Mouse (Mus musculus) neural tube, embryonic 15.5 days (tissue): ENCODE data around the gene Pkhd1. TPM values are rescaled to one million over a fixed set of nuclear protein-coding genes. Genes with fewer than 3 reads are reported as not detected.
"Not testable (repeated sequence)": the region's sequence is repeated elsewhere in the genome, so short reads cannot be mapped to it uniquely, and the experiment has no call there.

Experiments
- ATAC-seq: fragments of 200-750 bp; cut with Nextera tagmentation; 2 replicates; pipeline ENCODE4 v1.8.0; 2017; ENCODE audit warnings: mild to moderate bottlenecking, moderate TSS enrichment, moderate library complexity; ENCODE audit not compliant: low FRiP score
- H3K27ac ChIP-seq: fragments of 300-500 bp; sonication (generic); replicated peaks from 2 replicates; pipeline ENCODE4 v1.5.1; 2015; ENCODE audit warnings: mild to moderate bottlenecking, inconsistent platforms
- H3K27me3 ChIP-seq: fragments of 300-500 bp; sonication (generic); replicated peaks from 2 replicates; pipeline ENCODE4 v1.6.1; 2015; ENCODE audit warnings: inconsistent platforms
- H3K36me3 ChIP-seq: fragments of 300-500 bp; sonication (generic); 2 replicates; pipeline ENCODE4 v1.6.1; 2015; ENCODE audit warnings: inconsistent platforms
- H3K4me1 ChIP-seq: fragments of 300-500 bp; sonication (generic); 2 replicates; pipeline ENCODE4 v1.6.1; 2015; ENCODE audit warnings: inconsistent platforms
- H3K4me2 ChIP-seq: fragments of 300-500 bp; sonication (generic); 2 replicates; pipeline ENCODE4 v1.6.1; 2015; ENCODE audit warnings: inconsistent platforms, mild to moderate bottlenecking, moderate library complexity
- H3K4me3 ChIP-seq: fragments of 300-500 bp; sonication (generic); replicated peaks from 2 replicates; pipeline ENCODE4 v1.5.1; 2015; ENCODE audit warnings: mild to moderate bottlenecking, inconsistent platforms
- H3K9ac ChIP-seq: fragments of 300-500 bp; sonication (generic); replicated peaks from 2 replicates; pipeline ENCODE4 v1.6.1; 2015; ENCODE audit warnings: mild to moderate bottlenecking, inconsistent platforms
- H3K9me3 ChIP-seq: fragments of 300-500 bp; sonication (generic); replicated peaks from 2 replicates; pipeline ENCODE4 v1.6.1; 2016; ENCODE audit warnings: inconsistent platforms
- WGBS: fragments of 180-500 bp; shearing (Covaris S2); methylation state at CpG from one replicate; pipeline ENCODE4 v1.1.7; 2015; ENCODE audit warnings: mixed read lengths; 5-methylcytosine and 5-hydroxymethylcytosine counted together
- polyA plus RNA-seq: library from polyadenylated mRNA; unstranded; fragments of >200 nt; fragmentation: Nextera tagmentation; extraction: Ambion mirVana; gene quantifications from 2 replicates; pipeline ENCODE4 v1.2.1, GENCODE M21; 2015

The Pkhd1 gene
- polyA plus RNA-seq, 1 experiment from 2014 or later, result 0.03 TPM

GRCm38 (mm10) chr1:20216681-20217080, 401.2 kb downstream of the Pkhd1 start:
- ATAC-seq, result no peak
- Histone ChIP-seq H3K9ac (no peak overlapping the region), H3K4me1 (no peaks in the 10 kb centered on the region), H3K27ac (no peak overlapping the region), H3K4me2 (no peak overlapping the region), H3K9me3 (no peaks in the 10 kb centered on the region), H3K27me3 (no peaks in the 10 kb centered on the region), H3K36me3 (no peaks in the 10 kb centered on the region), H3K4me3 (no peak overlapping the region)
- WGBS, result 65% methylated on average over 1 of the region's 1 CpGs

DNA sequence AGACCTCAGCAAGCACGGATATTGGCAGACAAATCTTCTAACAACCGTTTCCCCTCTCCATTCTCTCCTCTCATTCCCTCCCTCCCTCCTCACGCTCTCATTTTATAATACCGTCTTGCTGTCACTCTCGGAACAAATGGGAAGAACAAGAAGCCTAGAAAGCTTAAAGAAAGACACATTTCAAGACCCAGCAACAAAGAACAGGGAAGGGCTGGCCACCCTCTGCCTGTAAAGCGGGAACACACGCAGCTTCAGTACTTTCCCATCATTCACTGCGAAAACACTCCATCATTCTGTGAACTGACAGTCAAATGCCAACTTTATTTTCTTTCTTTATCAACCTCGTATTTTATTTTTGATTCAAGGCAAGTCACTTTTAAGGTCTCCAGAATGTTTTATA, 427.4 kb downstream of the Pkhd1 start:
- no peaks in the 10 kb centered on the region for H3K9me3 ChIP-seq
- no peaks in the 10 kb centered on the region for H3K36me3 ChIP-seq
- no peak overlapping the region for H3K4me3 ChIP-seq
- no peaks in the 10 kb centered on the region for H3K27me3 ChIP-seq
- H3K4me2 ChIP-seq, result peak overlapping the region; percentile 15; the same call in 1 of the 2 replicates
- 10% methylated on average over 9 of the region's 9 CpGs for WGBS
- no peak for ATAC-seq
- H3K9ac ChIP-seq, result no peak overlapping the region
- H3K4me1 ChIP-seq, result no peaks in the 10 kb centered on the region
- H3K27ac ChIP-seq, result no peak overlapping the region

- no peaks in the 10 kb centered on the region for H3K36me3 ChIP-seq
- no peak overlapping the region for H3K27ac ChIP-seq
- no peak for ATAC-seq
- no peak overlapping the region; the same call in 1 of the 2 replicates for H3K4me2 ChIP-seq
- no peak overlapping the region for H3K4me3 ChIP-seq
- H3K4me1 ChIP-seq, result peaks cover 10% of the 10 kb centered on the region
- no peak overlapping the region for H3K9ac ChIP-seq
- 13% methylated on average over 8 of the region's 8 CpGs for WGBS
- no peaks in the 10 kb centered on the region for H3K27me3 ChIP-seq
- no peaks in the 10 kb centered on the region for H3K9me3 ChIP-seq
Observed at GRCm38 (mm10) chr1:20180157-20180556, 437.7 kb downstream of the Pkhd1 start.

GRCm38 (mm10) chr1:20171199-20171598, 446.7 kb downstream of the Pkhd1 start:
- Histone ChIP-seq H3K27me3 (no peaks in the 10 kb centered on the region), H3K4me3 (no peak overlapping the region), H3K4me2 (no peak overlapping the region), H3K36me3 (no peaks in the 10 kb centered on the region), H3K27ac (no peak overlapping the region), H3K9me3 (no peaks in the 10 kb centered on the region), H3K4me1 (no peaks in the 10 kb centered on the region), H3K9ac (no peak overlapping the region)
- 83% methylated on average over 4 of the region's 4 CpGs for WGBS
- ATAC-seq, result no peak

DNA sequence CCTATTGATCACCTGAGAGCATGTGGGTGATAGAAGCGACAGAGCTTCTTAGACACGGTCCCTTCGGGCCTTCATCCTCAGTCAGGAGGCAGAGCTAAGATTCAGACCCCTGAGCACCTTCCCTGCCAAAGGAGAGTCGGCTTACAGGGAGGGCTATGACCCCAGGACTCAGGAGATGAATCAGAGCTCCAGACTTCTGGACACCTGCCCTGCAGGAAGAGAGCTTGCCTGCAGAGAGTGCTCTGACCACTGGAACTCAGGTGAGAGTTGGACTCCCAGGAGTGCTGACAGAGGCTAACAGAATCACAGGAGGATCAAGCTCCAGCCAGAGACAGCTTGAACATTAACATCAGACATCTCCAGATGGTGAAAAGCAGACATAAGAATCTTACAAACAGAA, 467.2 kb downstream of the Pkhd1 start:
- not testable (repeated sequence) for ATAC-seq, H3K27me3 ChIP-seq, H3K9me3 ChIP-seq, H3K4me1 ChIP-seq, H3K4me2 ChIP-seq, H3K27ac ChIP-seq, H3K36me3 ChIP-seq, H3K9ac ChIP-seq, H3K4me3 ChIP-seq
- 91% methylated on average over 4 of the region's 4 CpGs for WGBS

- H3K27me3 ChIP-seq, result no peaks in the 10 kb centered on the region
- ATAC-seq, result no peak
- H3K4me1 ChIP-seq, result no peaks in the 10 kb centered on the region
- no peak overlapping the region for H3K9ac ChIP-seq
- no peaks in the 10 kb centered on the region for H3K9me3 ChIP-seq
- WGBS, result 58% methylated on average over 2 of the region's 2 CpGs
- H3K27ac ChIP-seq, result no peak overlapping the region
- no peak overlapping the region for H3K4me3 ChIP-seq
- H3K36me3 ChIP-seq, result no peaks in the 10 kb centered on the region
- H3K4me2 ChIP-seq, result no peak overlapping the region
Observed at GRCm38 (mm10) chr1:20150016-20150415, 467.8 kb downstream of the Pkhd1 start.

DNA sequence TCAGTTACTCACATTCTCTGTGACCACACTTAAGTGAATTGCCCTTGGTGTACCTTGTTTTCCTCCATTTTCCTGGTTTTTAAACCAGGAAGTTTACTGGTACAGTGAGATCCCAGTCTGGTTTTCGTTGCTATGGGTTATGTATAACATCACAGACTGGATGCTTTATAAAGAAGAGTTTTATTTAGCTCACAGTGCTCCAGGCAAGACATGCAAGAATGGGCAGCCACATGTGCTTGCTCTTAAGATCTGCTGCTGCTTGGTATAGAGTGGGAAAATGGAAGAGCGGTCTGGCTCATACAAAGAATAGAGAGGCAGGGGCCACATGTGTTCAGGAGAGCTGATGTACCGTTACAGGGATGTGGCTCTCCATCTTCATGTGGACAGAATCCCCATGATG, 481.7 kb downstream of the Pkhd1 start:
- Histone ChIP-seq H3K27ac (no peak overlapping the region), H3K27me3 (no peaks in the 10 kb centered on the region), H3K36me3 (no peaks in the 10 kb centered on the region), H3K4me1 (0 out of 2 replicates have a peak, but pooled peaks cover 3% of the 10 kb centered on the region), H3K4me3 (no peak overlapping the region), H3K9ac (no peak overlapping the region), H3K4me2 (no peak overlapping the region), H3K9me3 (no peaks in the 10 kb centered on the region)
- ATAC-seq, result peak; percentile 38; the same call in 1 of the 2 replicates
- WGBS, result 77% methylated on average over 3 of the region's 3 CpGs

DNA sequence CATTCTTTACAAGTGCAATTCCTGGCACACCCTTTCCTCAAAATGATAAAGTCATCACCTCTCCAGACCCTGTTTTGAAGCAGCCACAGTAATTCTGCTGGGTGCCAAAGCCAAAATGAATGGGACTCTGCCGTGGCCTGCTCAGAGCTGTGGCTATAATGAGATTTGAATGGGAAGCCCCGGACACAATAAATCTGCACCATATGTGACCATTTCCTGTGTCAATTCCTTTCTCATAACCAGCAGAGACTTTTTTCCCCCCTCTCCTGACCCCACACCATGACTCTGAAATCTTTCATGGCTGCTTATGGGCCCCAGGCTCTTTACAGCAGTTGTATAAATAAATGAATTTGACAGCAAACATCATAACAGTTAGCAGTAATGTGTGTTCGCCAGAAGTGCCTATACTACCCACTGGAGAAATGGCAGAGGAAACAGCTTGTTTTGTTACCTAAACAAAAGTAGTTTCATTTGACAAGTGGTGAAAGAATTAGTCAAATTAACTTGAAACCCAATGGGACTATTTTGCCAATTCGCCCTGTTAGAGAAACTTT, 482.7 kb downstream of the Pkhd1 start:
- no peaks in the 10 kb centered on the region for H3K27me3 ChIP-seq
- H3K9ac ChIP-seq, result no peak overlapping the region
- no peak overlapping the region for H3K4me3 ChIP-seq
- 24% methylated on average over 4 of the region's 4 CpGs for WGBS
- no peak overlapping the region for H3K27ac ChIP-seq
- H3K9me3 ChIP-seq, result no peaks in the 10 kb centered on the region
- no peaks in the 10 kb centered on the region for H3K36me3 ChIP-seq
- 0 out of 2 replicates have a peak, but pooled peaks have one; percentile 31 for ATAC-seq
- H3K4me1 ChIP-seq, result 0 out of 2 replicates have a peak, but pooled peaks cover 3% of the 10 kb centered on the region
- no peak overlapping the region for H3K4me2 ChIP-seq

- H3K27ac ChIP-seq, result no peak overlapping the region
- no peak overlapping the region for H3K4me2 ChIP-seq
- 0 out of 2 replicates have a peak, but pooled peaks cover 3% of the 10 kb centered on the region for H3K4me1 ChIP-seq
- H3K27me3 ChIP-seq, result no peaks in the 10 kb centered on the region
- no peak overlapping the region for H3K9ac ChIP-seq
- no peak for ATAC-seq
- no peaks in the 10 kb centered on the region for H3K9me3 ChIP-seq
- no peaks in the 10 kb centered on the region for H3K36me3 ChIP-seq
- 92% methylated on average over 4 of the region's 4 CpGs for WGBS
- no peak overlapping the region for H3K4me3 ChIP-seq
Observed at GRCm38 (mm10) chr1:20133636-20134035, 484.2 kb downstream of the Pkhd1 start.

DNA sequence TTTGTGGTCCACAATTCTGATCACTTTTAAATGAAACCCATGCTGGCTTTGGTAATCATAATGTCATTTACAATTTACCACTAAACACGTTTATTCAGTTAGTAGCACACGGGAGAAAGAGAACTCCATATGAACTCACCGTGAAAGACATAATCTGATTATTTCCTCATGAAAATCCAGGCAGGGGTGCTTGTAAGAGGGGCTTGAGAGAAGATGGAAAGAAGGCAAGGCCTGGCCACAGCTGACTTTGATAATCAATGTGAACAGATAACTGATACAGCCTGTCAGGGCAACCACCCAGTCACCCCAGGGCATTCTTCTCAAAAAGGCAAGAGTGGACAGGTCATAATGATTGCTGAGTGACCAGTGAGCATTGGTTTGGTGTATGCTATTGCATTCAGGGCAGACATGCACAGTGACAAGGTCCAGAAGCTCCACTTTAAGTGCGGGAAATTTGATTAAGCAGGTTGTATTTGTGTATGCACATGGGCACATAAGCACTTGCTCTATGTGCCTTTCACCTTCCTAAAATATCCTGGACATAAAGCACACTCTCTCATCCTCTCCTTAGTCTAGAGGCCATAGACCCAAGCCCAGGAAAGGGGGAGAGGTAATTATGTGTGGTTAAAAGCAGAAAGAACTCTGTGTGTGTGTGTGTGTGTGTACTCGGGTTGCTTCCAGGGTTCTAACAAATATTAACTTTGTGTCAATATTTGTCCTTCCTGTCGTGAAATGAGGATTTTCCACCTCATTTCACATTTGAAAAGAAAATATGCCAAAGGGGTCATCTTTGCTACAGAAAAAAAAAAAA, 485.9 kb downstream of the Pkhd1 start:
- ATAC-seq, result no peak
- 54% methylated on average over 6 of the region's 6 CpGs for WGBS

DNA sequence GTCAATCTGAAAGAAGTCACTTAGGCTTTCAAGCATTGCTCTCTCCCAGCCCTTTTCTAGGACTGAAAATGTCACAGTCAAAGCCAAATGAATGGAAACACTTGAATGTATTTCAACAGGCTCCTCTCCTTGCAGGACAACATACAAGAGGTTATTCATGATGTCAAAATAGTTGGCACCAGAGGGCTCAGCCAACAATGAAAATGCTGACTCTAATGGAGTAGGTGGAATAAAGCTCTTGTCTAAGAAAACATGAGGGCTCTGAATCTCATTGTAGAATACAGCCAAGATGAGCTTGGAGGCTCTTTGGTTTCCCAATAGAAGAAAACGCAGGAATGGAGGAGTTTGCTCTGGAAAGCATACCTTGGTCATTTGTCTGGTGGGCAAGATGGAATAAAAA, 500.5 kb downstream of the Pkhd1 start:
- no peak for ATAC-seq
- no peaks in the 10 kb centered on the region for H3K4me1 ChIP-seq
- H3K27me3 ChIP-seq, result no peaks in the 10 kb centered on the region
- no peak overlapping the region for H3K4me3 ChIP-seq
- no peak overlapping the region for H3K27ac ChIP-seq
- no peaks in the 10 kb centered on the region for H3K9me3 ChIP-seq
- WGBS, result 80% methylated on average over 1 of the region's 1 CpGs
- H3K9ac ChIP-seq, result no peak overlapping the region
- H3K4me2 ChIP-seq, result no peak overlapping the region
- H3K36me3 ChIP-seq, result no peaks in the 10 kb centered on the region

More for the DNA sequence above, 485.9 kb downstream of the Pkhd1 start:
- H3K27ac ChIP-seq, result no peak overlapping the region
- no peaks in the 10 kb centered on the region for H3K9me3 ChIP-seq
- 0 out of 2 replicates have a peak, but pooled peaks cover 3% of the 10 kb centered on the region for H3K4me1 ChIP-seq
- no peaks in the 10 kb centered on the region for H3K27me3 ChIP-seq
- no peaks in the 10 kb centered on the region for H3K36me3 ChIP-seq
- no peak overlapping the region for H3K9ac ChIP-seq
- H3K4me3 ChIP-seq, result no peak overlapping the region
- no peak overlapping the region for H3K4me2 ChIP-seq

GRCm38 (mm10) chr1:20069733-20070132, 548.1 kb downstream of the Pkhd1 start:
- H3K27me3 ChIP-seq, result no peaks in the 10 kb centered on the region
- H3K27ac ChIP-seq, result no peak overlapping the region
- peak; percentile 38; the same call in 1 of the 2 replicates for ATAC-seq
- H3K9me3 ChIP-seq, result no peaks in the 10 kb centered on the region
- no peak overlapping the region for H3K4me3 ChIP-seq
- 54% methylated on average over 3 of the region's 3 CpGs for WGBS
- H3K36me3 ChIP-seq, result no peaks in the 10 kb centered on the region
- H3K9ac ChIP-seq, result no peak overlapping the region
- H3K4me1 ChIP-seq, result no peaks in the 10 kb centered on the region
- no peak overlapping the region for H3K4me2 ChIP-seq
